Mouse (Mus musculus) kidney, postnatal 36 days (tissue): ENCODE measurements around the gene Sergef.

Source experiments
- DNase-seq, 2 experiments: peaks; one replicate each; pipeline ENCODE4 v3.0.0; 2021 to 2022; ENCODE audit warnings: mixed read lengths in 2 of 2

Gene Sergef

GRCm38 (mm10) chr7:46615256-46615977 is 24.2 kb downstream of the Sergef start:
- peak; percentile 78 to 89 for DNase-seq

DNA sequence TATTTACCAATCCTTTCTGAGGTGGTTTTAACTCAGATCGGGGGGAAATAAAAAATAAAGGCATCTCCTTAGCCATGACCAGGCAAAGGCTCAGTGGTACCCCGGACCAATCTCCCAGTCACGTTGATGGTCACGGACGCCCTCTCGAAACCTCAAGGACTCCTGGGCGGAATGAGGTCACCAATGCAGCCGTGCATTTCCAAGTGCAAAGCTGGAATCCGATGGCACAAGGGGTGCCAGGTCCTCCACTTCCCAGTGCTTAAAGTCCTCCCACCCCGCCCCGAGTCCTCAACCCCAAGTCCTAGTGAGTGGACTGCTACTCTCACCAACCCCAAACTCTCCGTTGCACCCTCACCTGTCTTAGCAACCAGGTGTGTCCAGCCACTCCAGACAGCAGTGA is 25.3 kb downstream of the Sergef start:
- DNase-seq = peak in 1 of 2 experiments; percentile 24

- DNase-seq = peak; percentile 44 to 49
Observed at GRCm38 (mm10) chr7:46613091-46613490, 26.5 kb downstream of the Sergef start.

- DNase-seq = no peak
Observed at GRCm38 (mm10) chr7:46612421-46612937, 27.1 kb downstream of the Sergef start.

GRCm38 (mm10) chr7:46611970-46612369 is 27.6 kb downstream of the Sergef start:
- DNase-seq = peak; percentile 79 to 84

GRCm38 (mm10) chr7:46609317-46609716 is 30.3 kb downstream of the Sergef start:
- no peak for DNase-seq

- DNase-seq = peak; percentile 58 to 68
Observed at GRCm38 (mm10) chr7:46607428-46608055, 32.1 kb downstream of the Sergef start.

GRCm38 (mm10) chr7:46607031-46607426 is 32.6 kb downstream of the Sergef start:
- DNase-seq = no peak

- DNase-seq = peak; percentile 72 to 92
Observed at GRCm38 (mm10) chr7:46606391-46607030, 33.1 kb downstream of the Sergef start.

DNA sequence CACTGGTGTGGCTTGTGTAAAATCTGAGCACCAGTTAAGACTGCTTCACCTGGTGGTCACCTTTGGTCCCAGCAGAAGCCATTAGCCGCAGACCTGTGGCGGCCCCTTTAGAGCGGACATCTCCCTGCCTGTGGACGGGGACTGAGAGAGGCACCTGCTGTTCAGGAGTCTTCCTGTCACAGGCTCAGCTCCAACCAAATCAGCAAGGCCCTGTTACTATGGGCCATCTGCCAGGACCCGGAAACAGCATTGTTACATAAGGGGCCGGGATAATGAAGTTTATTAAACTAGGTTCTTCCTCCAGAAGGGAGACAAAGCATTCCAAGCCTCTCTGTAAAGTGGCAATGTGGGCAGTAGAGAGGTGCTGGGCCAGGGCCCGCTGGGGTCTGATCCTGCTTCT is 36.6 kb downstream of the Sergef start:
- DNase-seq = peak in 1 of 2 experiments; percentile 46

GRCm38 (mm10) chr7:46602079-46602478 is 37.5 kb downstream of the Sergef start:
- no peak for DNase-seq

DNA sequence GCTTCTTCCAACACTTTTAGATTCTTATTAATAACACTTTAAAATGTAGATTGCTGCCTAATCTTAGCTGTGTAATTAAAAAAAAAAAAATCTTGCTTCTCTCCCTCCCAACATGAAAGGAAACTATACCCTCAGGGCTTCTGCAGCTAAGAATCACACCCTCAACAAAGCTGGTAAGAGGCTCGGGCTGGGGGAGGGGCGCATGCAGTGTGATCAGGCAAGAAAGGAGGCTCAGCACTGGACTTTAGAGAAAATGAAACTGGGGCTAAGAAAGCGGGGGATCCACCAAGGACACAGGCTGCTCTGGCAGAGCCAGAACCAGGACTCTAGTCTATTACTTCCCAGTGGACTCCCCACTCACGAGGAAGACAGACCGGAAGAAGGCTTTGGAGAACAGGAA is 38.5 kb downstream of the Sergef start:
- peak in 1 of 2 experiments; percentile 50 for DNase-seq

DNA sequence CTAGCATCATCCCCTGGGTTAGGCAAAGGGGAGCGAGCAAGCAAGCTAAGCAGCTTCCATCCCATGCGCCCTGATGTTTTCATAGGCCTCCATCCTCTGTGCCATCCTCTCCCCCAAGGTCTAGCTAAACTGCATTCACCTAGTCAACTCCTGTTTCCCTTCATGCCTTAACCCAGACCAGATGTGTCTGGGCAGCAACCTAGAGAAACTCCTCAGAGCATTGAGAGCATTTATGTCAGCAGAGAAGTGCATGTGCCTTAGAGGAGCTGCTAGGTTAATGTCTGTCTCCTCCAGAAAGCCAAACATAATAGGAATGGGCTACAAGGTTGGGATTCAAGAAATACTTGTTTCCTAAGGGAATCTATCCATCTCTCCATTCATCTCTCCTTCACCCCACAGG is 42.6 kb downstream of the Sergef start:
- no peak for DNase-seq

GRCm38 (mm10) chr7:46591546-46591945 is 48.1 kb downstream of the Sergef start:
- DNase-seq = no peak

GRCm38 (mm10) chr7:46589181-46589580 is 50.4 kb downstream of the Sergef start:
- no peak for DNase-seq

DNA sequence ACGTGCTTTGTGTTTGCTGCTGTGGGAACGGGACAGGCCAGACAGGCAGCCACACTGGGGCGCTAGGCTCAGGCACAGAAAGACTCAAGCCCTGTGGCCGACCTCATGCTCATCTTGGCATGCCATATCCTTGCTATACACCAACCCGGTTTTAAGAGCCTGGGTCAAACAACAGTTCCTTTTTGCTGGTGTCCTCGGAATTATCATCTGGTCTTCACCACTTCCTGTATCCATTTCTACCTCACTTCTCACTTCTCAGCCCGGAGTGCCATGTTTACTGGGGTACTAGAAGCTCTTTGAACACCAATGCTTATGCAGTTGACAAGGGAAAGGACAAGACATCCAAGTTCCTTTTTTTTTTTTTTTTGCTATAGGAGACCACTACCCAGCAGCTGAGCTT is 51.6 kb downstream of the Sergef start:
- no peak for DNase-seq

- DNase-seq = no peak
Observed at GRCm38 (mm10) chr7:46587466-46587865, 52.1 kb downstream of the Sergef start.

DNA sequence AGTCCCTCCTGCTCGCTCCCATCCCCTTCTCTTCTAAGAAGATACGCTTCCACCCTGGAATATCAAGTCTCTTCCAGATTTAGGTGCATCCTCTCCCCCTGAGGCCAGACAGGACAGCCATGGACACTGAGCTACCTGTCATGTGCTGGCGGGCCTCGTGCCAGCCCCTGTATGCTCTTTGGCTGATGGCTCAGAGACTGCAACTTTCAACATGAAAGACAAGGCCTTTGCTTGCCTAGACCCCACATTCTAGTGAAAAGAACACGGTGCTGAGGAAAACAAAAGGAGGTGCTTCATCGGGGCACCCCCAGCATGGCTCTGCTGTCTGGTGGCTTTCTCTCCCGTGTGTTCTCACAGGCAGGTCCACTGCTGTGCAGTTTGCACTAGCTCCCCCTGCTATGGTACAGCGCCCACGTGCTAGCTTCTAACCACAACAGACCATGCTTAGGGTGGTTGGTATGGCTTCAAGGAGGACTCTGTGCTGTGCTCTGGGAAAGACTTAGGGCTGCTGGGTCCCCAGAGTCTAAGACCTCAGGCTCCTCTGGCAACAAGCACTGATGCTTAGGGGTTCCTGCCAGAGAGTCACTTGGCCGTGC is 52.9 kb downstream of the Sergef start:
- DNase-seq = no peak

DNA sequence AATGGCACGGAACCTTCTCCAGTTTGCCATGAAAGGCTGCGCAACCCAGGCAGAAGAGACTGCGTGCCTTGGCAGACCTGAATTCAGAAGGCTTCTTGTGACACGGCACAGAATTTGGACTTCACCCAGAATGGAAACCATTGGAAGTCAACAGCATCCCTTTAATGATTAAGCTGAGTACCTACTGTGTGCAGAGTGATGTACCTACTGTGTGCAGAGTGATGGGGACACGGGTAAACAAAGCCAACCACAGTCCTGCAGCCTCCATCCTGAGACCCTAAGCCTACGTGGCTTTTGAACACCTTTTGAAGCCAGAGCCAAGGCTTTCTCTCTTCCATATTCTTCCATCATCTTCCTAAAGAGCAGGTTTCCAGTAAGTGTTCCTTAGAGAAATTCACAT is 56.9 kb downstream of the Sergef start:
- DNase-seq = no peak

DNA sequence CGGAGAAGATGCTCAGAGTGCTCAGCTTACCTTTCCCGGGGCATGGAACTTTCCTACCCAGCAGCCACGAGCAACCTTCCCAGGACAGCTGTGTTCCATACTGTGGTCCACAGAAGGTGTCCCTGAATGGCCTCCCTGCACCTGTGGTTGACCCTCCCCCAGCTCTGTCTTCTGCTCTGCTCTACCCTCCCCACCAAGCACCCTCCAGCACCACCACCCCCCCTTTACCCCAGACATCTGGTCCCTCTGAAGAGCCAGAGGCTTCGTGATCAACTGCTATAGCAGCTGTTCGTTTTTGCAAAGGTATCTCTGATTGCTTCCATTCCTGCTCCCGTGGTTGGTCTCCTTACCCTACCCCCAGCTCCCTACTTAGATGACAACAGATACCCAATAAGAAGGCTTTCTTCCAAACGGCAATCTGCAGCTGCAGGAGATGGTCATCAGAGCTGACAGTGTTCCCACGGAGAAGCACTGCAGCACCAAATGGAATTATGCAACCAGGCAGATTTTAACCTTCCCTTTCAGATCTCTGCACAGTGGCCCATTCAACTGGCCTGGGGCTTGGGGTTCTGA is 58.2 kb downstream of the Sergef start:
- no peak for DNase-seq

DNA sequence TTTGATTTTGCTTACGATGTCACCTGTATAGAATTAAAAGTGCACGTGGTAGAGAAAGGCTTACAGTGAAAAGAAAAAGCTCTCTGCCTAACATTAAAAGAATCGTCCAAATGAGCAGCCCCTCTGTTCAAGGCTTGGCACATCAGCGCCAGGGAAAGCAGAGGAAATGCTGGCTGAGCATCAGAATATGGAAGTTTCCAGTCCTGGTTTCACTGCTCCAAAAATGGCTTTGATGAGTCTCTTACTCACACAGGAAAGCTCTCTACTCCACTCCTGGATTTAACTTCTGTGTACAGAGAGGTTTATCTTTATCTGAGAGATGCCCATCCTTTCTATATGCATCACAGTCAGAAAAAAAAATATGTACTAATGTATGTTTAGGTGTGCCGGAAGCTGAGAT is 61.5 kb downstream of the Sergef start:
- no peak for DNase-seq

GRCm38 (mm10) chr7:46575897-46576296 is 63.7 kb downstream of the Sergef start:
- DNase-seq = no peak
